Mouse (Mus musculus) WW6 (cell line): ENCODE results near the gene Sv2c.

Source experiments
- DNase-seq: peaks from one replicate; pipeline ENCODE4 v3.0.0-alpha.2; 2013; ENCODE audit warnings: low read depth, low spot score

The Sv2c gene

DNA sequence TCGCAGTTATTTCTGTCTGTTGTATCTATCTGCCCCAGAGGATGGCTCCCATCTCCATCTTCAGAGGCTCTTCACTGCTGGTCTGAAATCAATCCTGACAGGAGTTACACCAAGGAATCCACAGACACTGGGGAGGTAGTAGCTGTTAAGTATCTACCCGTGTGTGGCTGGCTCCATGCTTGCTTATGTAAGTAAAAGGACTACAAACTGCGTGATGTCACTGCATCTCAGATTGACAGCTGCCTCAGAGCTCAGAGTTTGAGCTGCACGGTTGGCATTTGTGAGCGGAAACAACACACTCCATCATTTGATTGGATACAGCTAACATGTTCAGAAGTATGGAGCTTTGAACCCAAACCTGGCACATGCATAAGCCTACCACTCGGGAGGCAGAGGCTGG is 187.8 kb downstream of the Sv2c start:
- DNase-seq = no peak

GRCm38 (mm10) chr13:95943919-95944318 is 188.5 kb downstream of the Sv2c start:
- no peak for DNase-seq

DNA sequence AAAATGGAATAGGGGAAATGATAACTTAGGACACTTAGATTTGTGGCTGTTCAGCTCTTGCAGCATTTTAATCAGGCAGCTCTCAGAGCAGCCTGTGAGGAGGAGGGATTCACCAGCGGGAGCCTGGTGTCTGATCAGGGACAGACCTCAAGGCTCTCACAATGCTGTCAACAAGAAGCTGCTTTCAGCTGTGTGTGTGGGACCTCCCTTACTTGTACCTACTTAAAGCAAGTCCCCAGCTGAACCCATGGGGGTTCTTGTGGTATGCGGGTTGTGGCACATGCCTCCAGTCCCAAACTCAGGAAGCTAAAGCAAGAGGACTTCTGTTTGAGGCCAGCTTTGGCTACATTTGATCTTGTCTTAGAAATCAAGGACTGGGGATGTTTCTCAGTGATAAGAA is 189.8 kb downstream of the Sv2c start:
- DNase-seq = no peak

DNA sequence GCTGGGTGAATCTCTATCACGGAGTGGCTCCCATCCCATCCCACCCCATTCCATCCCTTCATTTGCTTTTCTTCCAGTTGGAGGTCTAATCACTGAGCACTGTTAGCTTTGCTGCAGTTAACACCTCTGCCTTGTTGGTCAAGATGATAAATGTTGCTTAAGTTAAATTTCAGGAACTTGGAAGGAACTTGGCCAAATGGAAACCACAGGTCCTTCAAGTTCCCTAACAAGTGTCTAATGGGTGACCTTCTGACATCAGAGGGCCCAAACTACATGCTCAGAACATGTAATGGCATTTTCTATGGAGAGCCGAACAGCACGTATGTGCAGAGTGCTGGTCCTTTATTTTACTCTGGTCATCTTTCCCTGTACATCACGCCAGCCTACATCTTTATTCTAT is 190.5 kb downstream of the Sv2c start:
- DNase-seq = no peak

DNA sequence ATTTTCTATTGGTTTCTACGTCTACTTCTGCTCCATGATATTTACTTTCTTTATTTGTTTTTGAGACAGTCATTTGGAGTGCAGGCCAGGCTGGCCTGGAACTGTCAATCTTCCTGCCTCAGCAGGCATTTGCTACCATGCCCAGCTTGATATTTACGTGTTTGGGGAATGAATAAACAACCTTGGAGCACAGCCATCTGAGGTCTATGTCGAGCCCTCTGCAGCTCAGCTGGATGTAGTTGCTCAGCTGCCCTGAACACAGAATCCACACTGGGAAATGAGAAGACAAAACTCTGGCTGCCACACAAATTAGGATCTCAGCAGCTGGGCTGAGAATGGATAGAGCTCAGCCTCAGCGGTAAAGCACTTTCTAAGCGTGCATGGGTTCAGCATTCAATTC is 191.6 kb downstream of the Sv2c start:
- DNase-seq = no peak

GRCm38 (mm10) chr13:95924201-95924621 is 208.2 kb downstream of the Sv2c start:
- no peak for DNase-seq

GRCm38 (mm10) chr13:95922626-95923025 is 209.8 kb downstream of the Sv2c start:
- DNase-seq = no peak

GRCm38 (mm10) chr13:95918624-95919284 is 213.6 kb downstream of the Sv2c start:
- DNase-seq = no peak

DNA sequence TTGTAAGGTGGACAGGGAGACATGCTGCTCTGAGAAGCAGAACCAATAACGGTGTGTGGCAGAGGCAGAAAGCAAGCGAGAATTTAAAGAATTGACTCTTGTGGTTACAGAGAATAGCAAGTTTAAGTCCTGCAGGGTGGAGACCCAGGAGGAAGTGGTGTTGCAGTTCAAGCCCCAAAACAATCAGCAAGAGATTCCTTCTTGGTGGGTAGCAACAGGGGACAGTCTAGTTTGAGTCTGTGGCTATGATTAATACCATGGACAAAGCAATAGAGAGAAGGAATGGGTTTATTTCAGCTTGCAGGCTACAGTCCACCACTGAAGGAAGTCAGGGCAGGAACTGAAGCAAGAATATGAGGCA is 219.4 kb downstream of the Sv2c start:
- no peak for DNase-seq

GRCm38 (mm10) chr13:95912157-95913045 is 220.0 kb downstream of the Sv2c start:
- DNase-seq = no peak

DNA sequence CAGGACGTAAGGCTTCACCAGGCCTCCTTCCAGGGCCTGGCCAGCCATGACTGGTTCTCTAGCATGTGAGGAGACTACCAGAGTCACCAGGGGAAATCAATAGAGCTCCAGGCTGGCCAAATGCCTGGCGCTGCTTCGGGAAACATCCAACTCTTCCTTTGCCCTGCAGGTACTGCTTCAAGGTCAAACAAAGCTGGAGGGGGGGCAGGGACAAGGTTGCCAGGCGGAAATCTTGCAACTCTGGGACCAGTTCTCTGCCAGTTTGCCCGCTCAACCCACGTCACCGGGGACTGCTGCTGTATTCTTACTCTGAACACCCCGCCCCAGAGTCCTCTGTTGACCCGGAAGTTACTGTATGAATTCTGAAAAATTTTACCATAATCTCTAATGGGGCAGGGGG is 222.1 kb downstream of the Sv2c start:
- DNase-seq = no peak

DNA sequence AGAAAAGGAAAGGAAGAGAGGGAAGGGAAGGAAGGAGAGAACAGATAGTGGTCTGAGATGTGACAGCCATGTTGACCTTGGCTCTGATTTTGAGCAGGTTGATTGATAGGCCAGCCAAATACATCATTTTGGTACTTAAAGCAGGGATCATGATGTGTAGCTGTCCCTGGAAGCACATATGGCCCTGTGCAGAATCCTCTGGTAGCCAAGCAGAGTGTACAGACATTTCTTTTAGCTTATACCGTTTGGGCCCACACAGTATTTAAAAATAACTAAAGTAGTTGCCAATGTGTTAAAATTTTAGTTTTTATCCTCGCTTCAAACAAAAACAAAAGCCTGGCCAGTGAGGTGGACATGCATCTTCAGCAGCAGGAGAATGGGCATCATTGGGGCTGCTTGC is 223.1 kb downstream of the Sv2c start:
- DNase-seq = no peak
